8 mouse cellular contexts compared by ENCODE assay signal in genomic region chr12:70234411-70234810, GRCm38 (mm10). TPM values are rescaled to one million over a fixed set of nuclear protein-coding genes. Genes with fewer than 3 reads are reported as not detected.
A peak's percentile ranks its signal among the peaks of the same experiment; 100 is the strongest.
DNase-seq lines count a peak whose midpoint lies in the region; ATAC-seq and TF ChIP-seq lines count a peak whose summit lies in the region.

No protein-coding gene starts in this region.

- ATAC-seq in CD4-positive, CD25-positive, alpha-beta regulatory T cell, adult 4 months, result peak; percentile 67
- peak; percentile 70 for ATAC-seq in forebrain, embryonic 14.5 days
- ATAC-seq in stomach, embryonic 14.5 days (ENCODE audit: insufficient number of reproducible peaks, insufficient read depth, low FRiP score, low read depth), result no peak

- H3K4me2 ChIP-seq in forebrain, embryonic 14.5 days (ENCODE audit: low read length), result no peak overlapping the region
- H3K4me2 ChIP-seq in stomach, embryonic 14.5 days (replicated peaks; ENCODE audit: low read depth, low read length), result peak overlapping the region; percentile 69; the same call in 1 of the 2 replicates

- H3K4me1 ChIP-seq in forebrain, embryonic 14.5 days (ENCODE audit: control insufficient read depth, insufficient read depth, low read length), result peaks cover 9% of the 10 kb centered on the region
- no peaks in the 10 kb centered on the region for H3K4me1 ChIP-seq in kidney, adult 2 months (ENCODE audit: control insufficient read depth, insufficient read depth, low read length)
- no peaks in the 10 kb centered on the region for H3K4me1 ChIP-seq in stomach, embryonic 14.5 days (ENCODE audit: control insufficient read depth, insufficient read depth, low read length)

- TF ChIP-seq POLR2A in kidney, adult 2 months (IDR thresholded peaks at IDR 0.05; ENCODE audit: low read depth, low read length), result no peak

- no peaks in the 10 kb centered on the region for H3K9me3 ChIP-seq in forebrain, embryonic 14.5 days (replicated peaks; ENCODE audit: control insufficient read depth, low read length)
- no peaks in the 10 kb centered on the region for H3K9me3 ChIP-seq in stomach, embryonic 14.5 days (ENCODE audit: control insufficient read depth, low read depth, low read length)

- TF ChIP-seq CTCF in kidney, adult 2 months (conservative IDR thresholded peaks at IDR 0.05; ENCODE audit: insufficient read depth, insufficient read length, low read depth, low read length), result peak; percentile 83

- H3K27me3 ChIP-seq in forebrain, embryonic 14.5 days (replicated peaks; ENCODE audit: control insufficient read depth, insufficient read depth, low read length), result no peaks in the 10 kb centered on the region
- H3K27me3 ChIP-seq in kidney, adult 2 months (replicated peaks; ENCODE audit: control insufficient read depth, insufficient read depth, low read length), result no peaks in the 10 kb centered on the region
- H3K27me3 ChIP-seq in stomach, embryonic 14.5 days (ENCODE audit: control insufficient read depth, insufficient read depth, low read length), result no peaks in the 10 kb centered on the region

- H3K36me3 ChIP-seq in forebrain, embryonic 14.5 days (ENCODE audit: control insufficient read depth, insufficient read depth, low read length), result no peaks in the 10 kb centered on the region
- no peaks in the 10 kb centered on the region for H3K36me3 ChIP-seq in kidney, adult 2 months (ENCODE audit: control insufficient read depth, insufficient read depth, low read length)
- no peaks in the 10 kb centered on the region for H3K36me3 ChIP-seq in stomach, embryonic 14.5 days (ENCODE audit: control insufficient read depth, insufficient read depth, low read length)

- 5% methylated on average over 6 of the region's 6 CpGs for WGBS in forebrain, embryonic 14.5 days
- WGBS in kidney, adult 2 months, result 2% methylated on average over 6 of the region's 6 CpGs
- 15% methylated on average over 6 of the region's 6 CpGs for WGBS in stomach, embryonic 14.5 days

- no peak overlapping the region for H3K27ac ChIP-seq in forebrain, embryonic 14.5 days (ENCODE audit: low read depth, low read length)
- no peak overlapping the region for H3K27ac ChIP-seq in kidney, adult 2 months (ENCODE audit: insufficient read depth, low read depth, low read length)
- H3K27ac ChIP-seq in stomach, embryonic 14.5 days (ENCODE audit: low read length), result no peak overlapping the region

- no peak overlapping the region for H3K4me3 ChIP-seq in forebrain, embryonic 14.5 days (ENCODE audit: low read depth, low read length)
- H3K4me3 ChIP-seq in kidney, adult 2 months (ENCODE audit: insufficient read depth, low read depth, low read length), result no peak overlapping the region
- H3K4me3 ChIP-seq in stomach, embryonic 14.5 days (ENCODE audit: low read depth, low read length), result no peak overlapping the region

- no peak overlapping the region for H3K9ac ChIP-seq in forebrain, embryonic 14.5 days (ENCODE audit: low read length)
- no peak overlapping the region for H3K9ac ChIP-seq in stomach, embryonic 14.5 days (replicated peaks; ENCODE audit: low read depth, low read length)

- peak; percentile 83 for DNase-seq in 3T3-L1 (ENCODE audit: low read depth, low spot score)
- peak; percentile 17 for DNase-seq in cerebellum, adult 11-12 months
- peak; percentile 88 for DNase-seq in forebrain, embryonic 14.5 days (ENCODE audit: low spot score)
- peak; percentile 66 for DNase-seq in kidney, adult 2 months
- peak; percentile 62 to 72 for DNase-seq in lung, postnatal 4 days
- DNase-seq in layer of hippocampus, postnatal 14 days (ENCODE audit: low spot score in 2 of 2), result no peak

RNA-seq across cellular contexts. Expression of gene Pygl, which starts 3.1 kb away (rescaled TPM):
- polyA plus RNA-seq in CD4-positive, CD25-positive, alpha-beta regulatory T cell, adult 4 months (2017; shearing (Covaris generic)), result 1 to 10 TPM; 1.1 to 1.2 TPM
- 4.9 and 6.1 TPM in 2 replicates for polyA plus RNA-seq in forebrain, embryonic 14.5 days (2014; fragmentation: Nextera tagmentation; extraction: Ambion mirVana)
- polyA plus RNA-seq in kidney, adult 2 months (2012; rRNA removed), result 37.4 and 38.5 TPM in 2 replicates
- 37.5 and 41.4 TPM in 2 replicates for polyA plus RNA-seq in stomach, embryonic 14.5 days (2014; fragmentation: Nextera tagmentation; extraction: Ambion mirVana)
- total RNA-seq in layer of hippocampus, postnatal 14 days (2021), result 1 to 10 TPM; 3.2 to 5.4 TPM

Comparison
In these comparisons a context has a peak if more than half of its experiments do, and no peak if none do; other contexts are left out.
1. DNase-seq: peak in 3T3-L1 (single experiment), cerebellum, adult 11-12 months (single experiment), forebrain, embryonic 14.5 days (single experiment), kidney, adult 2 months (single experiment) and lung, postnatal 4 days (2 of 2); none in layer of hippocampus, postnatal 14 days (0 of 2).